Mouse (Mus musculus) mouse embryonic stem cell (cell line): Measurements from ENCODE around the gene Gm8104.
"Not testable (repeated sequence)": the region's sequence is repeated elsewhere in the genome, so short reads cannot be mapped to it uniquely, and the experiment has no call there.

Source experiments
- in situ Hi-C, 2 experiments: fragments of 300-500 bp; cut with MboI; formaldehyde crosslinking; loops; 1 replicate in 1 of 2; 3 replicates in 1 of 2; pipeline ENCODE4 v1.14.3; 2019 to 2020; ENCODE audit warnings: low sequenced_read_pairs in 2 of 2, low pct_unique_long_range_greater_than_20kb in 1 of 2, mixed read lengths in 1 of 2; ENCODE audit not compliant: unreplicated experiment in 1 of 2

Gm8104 gene

GRCm38 (mm10) chr14:43100301-43100700 is at the start of gene Gm8104:
TSS of gene Gm8104 (plus strand) at chr14:43100601.
- in situ Hi-C loops = not testable (repeated sequence)

GRCm38 (mm10) chr14:43058063-43058462 is 42.3 kb upstream of the Gm8104 start:
- in situ Hi-C loops = not testable (repeated sequence)

GRCm38 (mm10) chr14:43060179-43060578 is 40.2 kb upstream of the Gm8104 start:
- in situ Hi-C loops = not testable (repeated sequence)

DNA sequence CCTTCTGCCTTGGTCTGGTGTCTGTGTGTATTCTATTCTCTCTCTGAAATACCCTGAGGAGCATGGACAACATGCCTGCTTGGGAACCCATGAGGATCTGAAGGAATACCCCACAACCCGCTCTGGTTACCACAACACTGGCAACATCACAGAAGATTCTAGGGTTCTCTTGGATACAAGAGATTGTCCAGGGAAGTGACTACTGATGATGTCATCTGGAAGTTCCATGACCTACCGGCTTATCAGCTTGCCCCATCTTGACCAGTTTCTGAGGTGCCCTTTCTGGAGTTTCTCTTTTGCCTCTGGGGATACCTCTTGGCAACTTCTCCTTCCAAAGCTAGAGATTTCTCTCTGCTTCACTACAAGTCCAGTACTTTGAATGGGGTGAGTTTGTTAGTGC is 23.9 kb upstream of the Gm8104 start, which contains the start of gene Gm8094:
Gm8094 (minus strand) TSS at position 101 of the 400 bp plus-strand sequence.
- in situ Hi-C loops = not testable (repeated sequence)

GRCm38 (mm10) chr14:43084936-43085730 is 15.3 kb upstream of the Gm8104 start:
- in situ Hi-C loops = not testable (repeated sequence)

DNA sequence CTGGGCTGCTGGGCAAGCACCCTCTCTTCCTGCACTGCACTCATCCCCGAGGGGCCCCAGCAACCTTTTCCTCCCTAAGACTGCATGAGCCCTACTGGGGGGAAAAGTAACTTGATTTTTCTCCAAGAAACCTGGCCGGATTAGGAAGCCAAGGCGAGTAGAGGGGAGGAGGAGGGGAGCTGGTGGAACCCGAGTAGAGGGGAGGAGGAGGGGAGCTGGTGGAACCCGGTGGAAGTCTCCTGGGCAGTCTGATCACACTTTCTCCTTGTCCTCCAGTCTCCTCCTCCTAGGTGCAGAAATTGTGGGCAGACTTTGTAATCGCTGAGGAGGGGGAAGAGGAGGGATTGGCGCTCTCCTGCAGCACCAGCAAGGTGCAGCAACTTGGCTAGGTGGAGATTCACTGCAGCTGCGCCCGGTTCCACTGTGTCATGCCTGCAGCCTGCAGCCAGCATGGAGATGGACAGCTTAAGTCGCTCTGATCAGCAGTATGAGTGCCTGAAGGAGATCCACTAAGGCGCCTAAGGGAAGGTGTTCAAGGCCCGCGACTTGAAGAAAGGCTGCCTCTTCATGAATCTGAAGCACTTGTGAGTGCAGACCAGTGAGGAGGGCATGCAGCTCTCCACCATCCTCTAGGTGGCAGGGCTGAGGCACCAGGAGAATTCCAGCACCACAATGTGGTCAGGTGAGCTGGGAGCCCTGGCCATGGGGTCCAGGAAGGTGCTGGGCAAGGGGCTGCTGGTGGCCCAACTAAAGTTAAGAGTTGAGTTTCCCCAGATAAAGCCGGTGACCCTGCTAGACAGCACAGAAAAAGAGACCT is 11.1 kb upstream of the Gm8104 start:
- in situ Hi-C loops = not testable (repeated sequence)

DNA sequence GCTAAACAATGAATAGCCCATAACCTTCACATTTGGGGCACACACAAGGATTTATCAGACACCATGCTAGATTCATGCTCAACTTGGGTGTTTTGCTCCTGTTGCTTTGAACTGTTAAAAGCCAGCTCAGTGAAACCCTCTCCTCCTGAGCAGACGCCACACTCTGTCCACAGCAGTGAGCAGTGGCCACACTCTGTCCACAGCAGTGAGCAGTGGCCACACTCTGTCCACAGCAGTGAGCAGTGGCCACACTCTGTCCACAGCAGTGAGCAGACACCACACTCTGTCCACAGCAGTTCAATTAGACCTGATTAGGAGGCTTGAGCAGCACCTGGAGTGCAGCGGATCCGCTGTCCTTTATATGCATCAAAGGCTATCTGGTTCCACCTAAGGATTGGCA is 19.3 kb downstream of the Gm8104 start:
- in situ Hi-C loops = not testable (repeated sequence)

GRCm38 (mm10) chr14:43126286-43126685 is 25.9 kb downstream of the Gm8104 start:
- in situ Hi-C loops = not testable (repeated sequence)
